Mouse (Mus musculus) midbrain, postnatal 0 days (tissue): ENCODE data around the gene Wfdc10. TPM values are rescaled to one million over a fixed set of nuclear protein-coding genes. Genes with fewer than 3 reads are reported as not detected.

Experiments used
- ATAC-seq: fragments of 200-750 bp; cut with Nextera tagmentation; 2 replicates; pipeline ENCODE4 v1.8.0; 2017; ENCODE audit warnings: moderate number of reproducible peaks, mild to moderate bottlenecking, moderate TSS enrichment, moderate library complexity; ENCODE audit not compliant: low FRiP score
- DNase-seq: peaks from one replicate; pipeline ENCODE4 v3.0.0-alpha.2; 2015; ENCODE audit warnings: low spot score
- H3K27ac ChIP-seq: fragments of 300-500 bp; sonication (generic); 2 replicates; pipeline ENCODE4 v1.5.1; 2014; ENCODE audit warnings: low read depth, mild to moderate bottlenecking, low read length, mixed read lengths
- H3K27me3 ChIP-seq: fragments of 300-500 bp; sonication (generic); 2 replicates; pipeline ENCODE4 v1.6.1; 2014; ENCODE audit warnings: low read length, control low read depth, mixed read lengths; ENCODE audit not compliant: insufficient read depth
- H3K36me3 ChIP-seq: fragments of 300-500 bp; sonication (generic); 2 replicates; pipeline ENCODE4 v1.6.1; 2014; ENCODE audit warnings: low read length, control low read depth, mixed read lengths; ENCODE audit not compliant: insufficient read depth
- H3K4me1 ChIP-seq: fragments of 300-500 bp; sonication (generic); 2 replicates; pipeline ENCODE4 v1.6.1; 2014; ENCODE audit warnings: mild to moderate bottlenecking, control low read depth, antibody characterized with exemption, low read length, mixed read lengths; ENCODE audit not compliant: insufficient read depth
- H3K4me2 ChIP-seq: fragments of 300-500 bp; sonication (generic); 2 replicates; pipeline ENCODE4 v1.6.1; 2014; ENCODE audit warnings: low read depth, mild to moderate bottlenecking, low read length, mixed read lengths; ENCODE audit not compliant: poor library complexity, severe bottlenecking
- H3K4me3 ChIP-seq: fragments of 300-500 bp; sonication (generic); 2 replicates; pipeline ENCODE4 v1.5.1; 2014; ENCODE audit warnings: low read depth, mild to moderate bottlenecking, low read length, moderate library complexity
- H3K9ac ChIP-seq: fragments of 300-500 bp; sonication (generic); replicated peaks from 2 replicates; pipeline ENCODE4 v1.6.1; 2014; ENCODE audit warnings: mild to moderate bottlenecking, low read length, moderate library complexity, mixed read lengths; ENCODE audit not compliant: poor library complexity, severe bottlenecking
- H3K9me3 ChIP-seq: fragments of 300-500 bp; sonication (generic); 2 replicates; pipeline ENCODE4 v1.6.1; 2016; ENCODE audit warnings: low read length, control low read depth
- CTCF ChIP-seq: IDR thresholded peaks from 2 replicates; pipeline ENCODE4 v1.5.1; 2016; ENCODE audit warnings: antibody characterized with exemption, mild to moderate bottlenecking
- WGBS: fragments of 180-500 bp; shearing (Covaris S2); extraction: QIAGEN DNeasy Blood & Tissue Kit; methylation state at CpG from one replicate; pipeline ENCODE4 v1.1.7; 2014; 5-methylcytosine and 5-hydroxymethylcytosine counted together
- polyA plus RNA-seq: library from polyadenylated mRNA; unstranded; fragments of >200 nt; fragmentation: Nextera tagmentation; extraction: Ambion mirVana; gene quantifications from 2 replicates; pipeline ENCODE4 v1.2.1, GENCODE M21; 2015
- total RNA-seq: library from RNA; depleted of rRNA; stranded (reverse); fragments of >200 nt; gene quantifications from 2 replicates; pipeline ENCODE4 v1.2.3, GENCODE M21; 2014

Gene Wfdc10
- total and polyA plus RNA-seq, 2 experiments from 2014 or later, result 0.38 to 3.5 TPM

GRCm38 (mm10) chr2:164679906-164680305, 24.1 kb downstream of the Wfdc10 start:
- Histone ChIP-seq H3K4me2 (no peak overlapping the region), H3K4me1 (no peaks in the 10 kb centered on the region), H3K36me3 (no peaks in the 10 kb centered on the region), H3K4me3 (no peak overlapping the region), H3K9ac (no peak overlapping the region), H3K27ac (no peak overlapping the region), H3K27me3 (no peaks in the 10 kb centered on the region; the same call in 1 of the 2 replicates), H3K9me3 (no peaks in the 10 kb centered on the region)
- no peak for ATAC-seq
- no peak for DNase-seq
- no peak for TF ChIP-seq CTCF
- WGBS, result 60% methylated on average over 3 of the region's 3 CpGs

- Histone ChIP-seq H3K9me3 (no peaks in the 10 kb centered on the region), H3K4me2 (no peak within 1 kb of the TSS), H3K9ac (no peak within 1 kb of the TSS), H3K4me3 (no peak within 1 kb of the TSS), H3K27ac (no peak within 1 kb of the TSS), H3K4me1 (no peaks in the 10 kb centered on the region), H3K36me3 (no peaks in the 10 kb centered on the region), H3K27me3 (no peaks in the 10 kb centered on the region; the same call in 1 of the 2 replicates)
- no peak for ATAC-seq
- WGBS, result 75% methylated on average over 3 of the region's 3 CpGs
- no peak for DNase-seq
- no peak for TF ChIP-seq CTCF
Measured at GRCm38 (mm10) chr2:164684807-164685206, 29.0 kb downstream of the Wfdc10 start, which contains the start of gene Wfdc13. Gene Wfdc13 (plus strand): TSS chr2:164685107.

- DNase-seq (no peak), ATAC-seq (no peak)
- no peak for TF ChIP-seq CTCF
- Histone ChIP-seq H3K4me1 (no peaks in the 10 kb centered on the region), H3K36me3 (no peaks in the 10 kb centered on the region), H3K4me2 (no peak within 1 kb of the TSS), H3K27ac (no peak within 1 kb of the TSS), H3K9me3 (no peaks in the 10 kb centered on the region), H3K27me3 (no peaks in the 10 kb centered on the region), H3K9ac (no peak within 1 kb of the TSS), H3K4me3 (no peak within 1 kb of the TSS)
- WGBS, result 68% methylated on average over 4 of the region's 4 CpGs
Measured at GRCm38 (mm10) chr2:164698201-164698600, 42.4 kb downstream of the Wfdc10 start, which contains the start of gene Spint4. Gene Spint4 (plus strand): TSS chr2:164698501.

- no peak overlapping the region for H3K27ac ChIP-seq
- H3K27me3 ChIP-seq, result no peaks in the 10 kb centered on the region
- H3K9ac ChIP-seq, result no peak overlapping the region
- H3K4me3 ChIP-seq, result no peak overlapping the region
- H3K9me3 ChIP-seq, result no peaks in the 10 kb centered on the region
- H3K4me2 ChIP-seq, result no peak overlapping the region
- H3K36me3 ChIP-seq, result no peaks in the 10 kb centered on the region
- ATAC-seq (no peak), DNase-seq (no peak)
- WGBS, result 80% methylated on average over 5 of the region's 5 CpGs
- no peaks in the 10 kb centered on the region for H3K4me1 ChIP-seq
- TF ChIP-seq CTCF, result no peak
Measured at GRCm38 (mm10) chr2:164700959-164701358, 45.1 kb downstream of the Wfdc10 start.

- H3K36me3 ChIP-seq, result no peaks in the 10 kb centered on the region
- WGBS, result 95% methylated on average over 5 of the region's 5 CpGs
- TF ChIP-seq CTCF, result no peak
Measured at GRCm38 (mm10) chr2:164701761-164702160, 45.9 kb downstream of the Wfdc10 start.

GRCm38 (mm10) chr2:164704235-164704634, 48.4 kb downstream of the Wfdc10 start:
- TF ChIP-seq CTCF, result no peak
- Histone ChIP-seq H3K9me3 (no peaks in the 10 kb centered on the region), H3K27ac (no peak overlapping the region), H3K4me3 (no peak overlapping the region), H3K27me3 (no peaks in the 10 kb centered on the region), H3K36me3 (no peaks in the 10 kb centered on the region), H3K4me2 (no peak overlapping the region), H3K9ac (no peak overlapping the region), H3K4me1 (no peaks in the 10 kb centered on the region)
- ATAC-seq (no peak), DNase-seq (no peak)
- WGBS, result 81% methylated on average over 5 of the region's 5 CpGs

More at GRCm38 (mm10) chr2:164701761-164702160, 45.9 kb downstream of the Wfdc10 start:
- Histone ChIP-seq H3K9ac (no peak overlapping the region), H3K27ac (no peak overlapping the region), H3K4me3 (no peak overlapping the region), H3K27me3 (no peaks in the 10 kb centered on the region), H3K4me2 (no peak overlapping the region), H3K9me3 (no peaks in the 10 kb centered on the region), H3K4me1 (no peaks in the 10 kb centered on the region)
- ATAC-seq, result no peak
- no peak for DNase-seq
